Mouse (Mus musculus) stomach, postnatal 0 days (tissue): ENCODE results near the gene Timm10b. TPM values are rescaled to one million over a fixed set of nuclear protein-coding genes. Genes with fewer than 3 reads are reported as not detected.

Source experiments
- ATAC-seq: fragments of 200-750 bp; cut with Nextera tagmentation; 2 replicates; pipeline ENCODE4 v1.8.0; 2017; ENCODE audit not compliant: low FRiP score, low TSS enrichment
- DNase-seq: peaks from one replicate; pipeline ENCODE4 v3.0.0-alpha.2; 2016; ENCODE audit warnings: low spot score
- H3K27ac ChIP-seq: fragments of 300-500 bp; sonication (generic); replicated peaks from 2 replicates; pipeline ENCODE4 v1.5.1; 2014; ENCODE audit warnings: mild to moderate bottlenecking, control low read depth
- H3K27me3 ChIP-seq: fragments of 300-500 bp; sonication (generic); 2 replicates; pipeline ENCODE4 v1.6.1; 2014; ENCODE audit warnings: low read length; ENCODE audit not compliant: control insufficient read depth, insufficient read depth
- H3K36me3 ChIP-seq: fragments of 300-500 bp; sonication (generic); 2 replicates; pipeline ENCODE4 v1.6.1; 2014; ENCODE audit warnings: low read length, mixed read lengths; ENCODE audit not compliant: control insufficient read depth, insufficient read depth
- H3K4me1 ChIP-seq: fragments of 300-500 bp; sonication (generic); replicated peaks from 2 replicates; pipeline ENCODE4 v1.6.1; 2014; ENCODE audit warnings: antibody characterized with exemption; ENCODE audit not compliant: control insufficient read depth, insufficient read depth
- H3K4me2 ChIP-seq: fragments of 300-500 bp; sonication (generic); replicated peaks from 2 replicates; pipeline ENCODE4 v1.6.1; 2014; ENCODE audit warnings: low read depth, mild to moderate bottlenecking, control low read depth, moderate library complexity
- H3K4me3 ChIP-seq: fragments of 300-500 bp; sonication (generic); 2 replicates; pipeline ENCODE4 v1.5.1; 2014; ENCODE audit warnings: low read depth, low read length, control low read depth
- H3K9ac ChIP-seq: fragments of 300-500 bp; sonication (generic); 2 replicates; pipeline ENCODE4 v1.6.1; 2014; ENCODE audit warnings: mild to moderate bottlenecking, low read length, control low read depth, mixed read lengths
- H3K9me3 ChIP-seq: fragments of 300-500 bp; sonication (generic); 2 replicates; pipeline ENCODE4 v1.6.1; 2016; ENCODE audit warnings: low read length; ENCODE audit not compliant: control insufficient read depth
- CTCF ChIP-seq: IDR thresholded peaks from 2 replicates; pipeline ENCODE4 v1.5.1; 2016; ENCODE audit warnings: antibody characterized with exemption, low read depth, mild to moderate bottlenecking, moderate library complexity
- EP300 ChIP-seq: optimal IDR thresholded peaks from 2 replicates; pipeline ENCODE3; 2016; ENCODE audit warnings: antibody characterized with exemption
- WGBS: fragments of 180-500 bp; shearing (Covaris S2); extraction: QIAGEN DNeasy Blood & Tissue Kit; methylation state at CpG from one replicate; pipeline ENCODE4 v1.1.7; 2014; 5-methylcytosine and 5-hydroxymethylcytosine counted together
- polyA plus RNA-seq: library from polyadenylated mRNA; unstranded; fragments of >200 nt; fragmentation: Nextera tagmentation; extraction: Ambion mirVana; gene quantifications from 2 replicates; pipeline ENCODE4 v1.2.1, GENCODE M21; 2015

Gene Timm10b
- polyA plus RNA-seq, 1 experiment from 2014 or later: 204 TPM

DNA sequence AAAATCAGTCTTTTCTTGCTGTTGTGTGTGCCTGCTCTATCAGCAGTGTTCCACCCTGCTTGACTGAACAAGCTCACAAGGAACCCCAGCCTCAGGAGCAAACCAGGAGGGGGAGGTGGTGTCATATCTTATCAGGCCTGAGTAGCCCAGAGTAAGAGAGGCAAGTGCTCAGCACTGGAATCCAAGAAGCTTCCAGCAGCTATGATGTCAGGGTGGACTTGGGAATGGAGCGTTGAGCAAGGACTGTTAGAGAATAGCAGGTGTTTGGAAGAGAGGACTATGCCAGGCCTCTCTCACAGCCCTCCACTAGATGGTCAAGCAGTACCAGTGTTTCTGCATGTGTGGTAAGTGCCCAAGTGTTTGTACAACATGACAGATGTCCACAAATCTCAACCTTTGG lies 24.1 kb upstream of the Timm10b start:
- no peak for TF ChIP-seq EP300
- no peak for TF ChIP-seq CTCF
- ATAC-seq: no peak
- Histone ChIP-seq H3K4me1 (no peaks in the 10 kb centered on the region), H3K9ac (no peak overlapping the region), H3K9me3 (no peaks in the 10 kb centered on the region), H3K36me3 (peaks cover 40% of the 10 kb centered on the region), H3K4me3 (no peak overlapping the region), H3K27me3 (no peaks in the 10 kb centered on the region), H3K27ac (no peak overlapping the region), H3K4me2 (no peak overlapping the region)
- no peak for DNase-seq
- WGBS: 64% methylated on average over 1 of the region's 1 CpGs

DNA sequence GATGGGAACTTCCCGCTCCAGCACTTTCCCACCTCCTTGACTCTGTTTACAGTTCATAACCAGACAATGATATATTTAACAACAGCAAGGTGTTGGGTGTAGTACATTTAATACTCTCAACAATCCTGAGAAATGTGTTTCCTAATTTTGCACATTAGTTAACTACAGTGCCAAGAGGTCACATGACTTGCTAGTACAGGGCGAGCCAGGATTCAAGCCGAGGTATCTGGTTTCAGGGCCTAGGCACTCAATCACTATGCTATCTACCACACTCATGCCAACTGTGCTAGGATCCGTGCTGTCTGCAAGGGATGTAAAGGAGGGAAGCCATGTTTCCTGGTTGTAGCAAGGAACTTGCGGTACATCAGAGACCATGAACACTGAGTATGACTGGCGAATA lies 23.3 kb upstream of the Timm10b start:
- ATAC-seq (no peak), DNase-seq (no peak)
- H3K27me3 ChIP-seq: no peaks in the 10 kb centered on the region
- H3K4me2 ChIP-seq: no peak overlapping the region
- TF ChIP-seq CTCF: no peak
- TF ChIP-seq EP300: no peak
- no peaks in the 10 kb centered on the region for H3K4me1 ChIP-seq
- no peak overlapping the region for H3K9ac ChIP-seq
- 69% methylated on average over 6 of the region's 6 CpGs for WGBS
- no peak overlapping the region for H3K27ac ChIP-seq
- H3K9me3 ChIP-seq: no peaks in the 10 kb centered on the region
- H3K4me3 ChIP-seq: no peak overlapping the region
- peaks cover 33% of the 10 kb centered on the region for H3K36me3 ChIP-seq

DNA sequence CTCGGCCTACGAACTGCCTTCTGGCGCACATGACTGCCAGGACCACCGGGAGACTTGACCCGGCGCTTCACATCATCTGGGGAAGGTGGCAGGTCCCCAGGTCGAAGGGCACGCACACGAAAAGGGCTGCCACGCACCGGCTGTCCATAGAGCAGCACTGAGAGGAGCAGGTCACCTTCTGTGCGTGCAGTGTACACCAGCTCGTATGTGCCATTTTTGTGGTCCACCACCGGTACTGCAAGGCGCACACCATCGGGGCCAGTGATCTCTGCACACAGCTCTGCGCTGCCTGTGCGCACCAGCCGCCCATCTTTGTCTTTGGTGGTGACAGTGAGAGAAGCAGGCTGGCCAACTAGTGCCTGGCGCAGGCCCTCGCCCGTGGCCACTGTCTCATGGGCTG lies 22.0 kb upstream of the Timm10b start:
- Histone ChIP-seq H3K4me2 (no peak overlapping the region), H3K27ac (no peak overlapping the region), H3K36me3 (peaks cover 25% of the 10 kb centered on the region), H3K4me1 (no peaks in the 10 kb centered on the region), H3K9me3 (no peaks in the 10 kb centered on the region), H3K27me3 (no peaks in the 10 kb centered on the region), H3K4me3 (no peak overlapping the region), H3K9ac (no peak overlapping the region)
- ATAC-seq (no peak), DNase-seq (no peak)
- 95% methylated on average over 22 of the region's 22 CpGs for WGBS
- TF ChIP-seq CTCF: no peak

DNA sequence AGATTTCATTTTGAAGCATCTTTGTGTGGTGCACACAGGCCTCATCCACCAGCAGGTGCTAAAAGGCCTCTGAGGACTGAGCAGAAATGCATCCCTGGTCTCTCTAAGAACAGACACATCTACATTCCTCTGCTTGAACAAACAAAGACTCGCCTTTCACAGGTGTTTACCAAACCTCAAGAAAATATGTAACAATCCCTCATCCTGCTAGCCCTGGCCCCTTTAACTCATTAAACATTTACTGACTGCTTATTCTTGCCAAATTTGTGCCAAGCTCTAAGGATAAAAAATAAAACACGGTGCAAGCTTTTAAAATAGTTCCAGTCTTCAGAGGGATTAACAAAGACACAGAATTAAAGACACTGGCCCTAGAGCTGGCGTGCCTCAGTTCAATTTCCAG lies 20.2 kb upstream of the Timm10b start:
- Histone ChIP-seq H3K4me3 (no peak overlapping the region), H3K36me3 (peaks cover 18% of the 10 kb centered on the region), H3K9me3 (no peaks in the 10 kb centered on the region), H3K4me1 (no peaks in the 10 kb centered on the region), H3K4me2 (no peak overlapping the region), H3K9ac (no peak overlapping the region), H3K27ac (no peak overlapping the region), H3K27me3 (no peaks in the 10 kb centered on the region)
- no peak for DNase-seq
- TF ChIP-seq CTCF (no peak), EP300 (no peak)
- WGBS: 40% methylated on average over 3 of the region's 3 CpGs
- ATAC-seq: no peak

DNA sequence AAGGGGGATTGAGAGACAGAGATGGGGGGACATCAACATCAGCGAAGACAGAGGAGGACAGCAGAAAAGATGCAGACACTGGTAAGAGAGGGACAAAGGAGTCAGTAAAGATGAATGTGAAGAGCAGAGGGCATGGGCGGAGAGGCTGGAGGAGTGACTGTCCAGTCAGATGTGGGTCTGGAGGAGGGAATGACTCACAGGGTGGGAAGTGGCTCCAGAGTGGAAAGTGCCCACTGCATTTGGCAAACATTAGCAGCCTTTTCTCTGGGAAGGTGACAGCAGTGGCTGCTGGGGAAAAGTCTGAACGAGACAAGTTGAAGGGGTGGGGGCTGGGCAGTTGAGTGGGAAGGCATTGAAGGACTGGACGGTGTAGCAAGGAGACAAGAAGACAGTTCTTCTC lies 18.8 kb upstream of the Timm10b start:
- TF ChIP-seq EP300: no peak
- no peak for TF ChIP-seq CTCF
- Histone ChIP-seq H3K4me1 (no peaks in the 10 kb centered on the region), H3K9me3 (no peaks in the 10 kb centered on the region), H3K36me3 (peaks cover 21% of the 10 kb centered on the region), H3K27ac (no peak overlapping the region), H3K4me3 (no peak overlapping the region), H3K27me3 (no peaks in the 10 kb centered on the region), H3K4me2 (no peak overlapping the region), H3K9ac (no peak overlapping the region)
- no peak for DNase-seq
- no peak for ATAC-seq
- 69% methylated on average over 4 of the region's 4 CpGs for WGBS

DNA sequence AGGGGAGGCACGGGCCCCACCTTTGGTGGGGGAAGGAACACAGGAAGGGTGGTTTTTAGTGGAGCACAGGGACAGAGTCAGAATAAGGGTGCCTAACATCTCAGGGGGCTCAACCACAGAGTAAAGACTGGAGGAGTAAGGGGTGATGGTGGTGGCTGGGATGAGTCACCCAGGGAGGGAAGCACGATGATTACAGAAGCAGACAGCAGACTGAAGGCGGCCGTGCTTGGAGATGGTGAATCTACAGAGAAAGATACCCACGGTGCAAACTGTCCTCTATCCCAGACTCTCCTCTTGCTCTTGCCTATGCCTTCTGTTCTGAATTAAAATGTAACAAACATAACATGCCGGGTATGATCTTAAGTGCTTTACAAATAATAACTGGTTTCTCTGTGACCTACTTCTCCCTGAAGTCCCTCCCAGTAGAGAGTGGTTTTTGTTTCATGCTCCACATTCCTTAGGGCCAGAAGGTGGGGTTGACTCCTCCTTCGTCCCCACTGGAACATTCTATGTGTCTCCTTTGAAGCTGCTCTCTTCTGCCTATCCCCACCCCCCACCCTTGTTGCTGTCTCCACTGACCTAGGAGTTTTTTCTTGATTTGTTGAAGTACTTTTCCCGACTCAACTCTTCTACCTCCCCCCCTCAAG lies 18.1 kb upstream of the Timm10b start:
- no peaks in the 10 kb centered on the region for H3K4me1 ChIP-seq
- no peak for TF ChIP-seq CTCF
- TF ChIP-seq EP300: no peak
- no peak overlapping the region for H3K4me3 ChIP-seq
- peaks cover 21% of the 10 kb centered on the region for H3K36me3 ChIP-seq
- no peak overlapping the region for H3K27ac ChIP-seq
- ATAC-seq (no peak), DNase-seq (no peak)
- H3K27me3 ChIP-seq: no peaks in the 10 kb centered on the region
- 70% methylated on average over 8 of the region's 8 CpGs for WGBS
- no peaks in the 10 kb centered on the region for H3K9me3 ChIP-seq
- H3K9ac ChIP-seq: no peak overlapping the region
- H3K4me2 ChIP-seq: no peak overlapping the region
